Comparison of ENCODE assay signal across 28 mouse cellular contexts in the genomic region with DNA sequence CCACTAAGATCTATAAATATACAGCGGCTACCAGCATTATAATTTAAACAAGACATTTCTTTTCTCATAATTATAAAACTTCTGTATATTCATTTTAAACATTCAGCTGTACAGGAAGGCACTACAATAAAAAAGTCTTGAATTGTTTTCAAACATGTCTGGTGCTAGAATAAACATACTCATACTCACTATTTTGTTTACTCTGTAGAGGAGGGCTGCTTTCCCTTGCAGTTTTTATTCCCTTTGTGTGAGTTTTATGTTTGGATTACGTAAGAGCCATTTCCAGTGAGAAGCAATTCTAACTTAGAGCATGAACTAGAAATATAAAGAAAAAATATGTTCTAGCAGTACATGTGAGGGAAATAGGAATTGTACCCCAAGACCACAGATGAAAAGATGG. TPM values are rescaled to one million over a fixed set of nuclear protein-coding genes. Genes with fewer than 3 reads are reported as not detected.
"Had no signal": no experiment of that assay in that cellular context is flagged by ENCODE, and none has a peak within 500 bp of the region (broad histone marks: within the 10 kb centered on the region; RNA-seq: fewer than 3 reads in every experiment).

No protein-coding gene starts in this region.

- ATAC-seq: forebrain, embryonic 13.5 days; forebrain, embryonic 14.5 days; forebrain, embryonic 15.5 days; forebrain, embryonic 16.5 days; forebrain, postnatal 0 days had no signal

- H3K9ac ChIP-seq: embryonic facial prominence, embryonic 12.5 days; embryonic facial prominence, embryonic 13.5 days; embryonic facial prominence, embryonic 15.5 days; forebrain, embryonic 12.5 days; forebrain, embryonic 13.5 days; forebrain, embryonic 15.5 days; forebrain, postnatal 0 days had no signal

- H3K4me3 ChIP-seq: embryonic facial prominence, embryonic 10.5 days; embryonic facial prominence, embryonic 12.5 days; embryonic facial prominence, embryonic 13.5 days; embryonic facial prominence, embryonic 15.5 days; erythroblast, embryonic 14.5 days; forebrain, embryonic 10.5 days; forebrain, embryonic 12.5 days; forebrain, embryonic 13.5 days; forebrain, embryonic 15.5 days; gastrocnemius, adult 2 months had no signal

- H3K27me3 ChIP-seq: embryonic facial prominence, embryonic 12.5 days; embryonic facial prominence, embryonic 15.5 days; forebrain, embryonic 12.5 days; forebrain, embryonic 13.5 days; forebrain, embryonic 15.5 days had no signal

- H3K4me2 ChIP-seq: embryonic facial prominence, embryonic 12.5 days; embryonic facial prominence, embryonic 13.5 days; embryonic facial prominence, embryonic 15.5 days; forebrain, embryonic 12.5 days; forebrain, embryonic 13.5 days; forebrain, embryonic 15.5 days had no signal

- H3K9me3 ChIP-seq: embryonic facial prominence, embryonic 10.5 days; embryonic facial prominence, embryonic 12.5 days; embryonic facial prominence, embryonic 13.5 days; embryonic facial prominence, embryonic 15.5 days; forebrain, embryonic 10.5 days; forebrain, embryonic 12.5 days; forebrain, embryonic 13.5 days; forebrain, embryonic 15.5 days had no signal

- H3K27ac ChIP-seq: embryonic facial prominence, embryonic 10.5 days; embryonic facial prominence, embryonic 12.5 days; embryonic facial prominence, embryonic 13.5 days; embryonic facial prominence, embryonic 15.5 days; forebrain, embryonic 10.5 days; forebrain, embryonic 12.5 days; forebrain, embryonic 13.5 days; forebrain, embryonic 15.5 days; gastrocnemius, adult 2 months had no signal

- DNase-seq: cerebellum, adult 18-20 months; cerebellum, adult 2 months; cerebellum, adult 8-10 months; cerebellum, adult 9-10 months; cerebellum, adult 9-11 months; cerebellum, postnatal 10 days; cerebellum, postnatal 14 days; cerebellum, postnatal 25 days; cerebellum, postnatal 36 days; embryo, embryonic 11 days; forebrain, postnatal 0 days; gastrocnemius, adult 2 months; gastrocnemius, postnatal 10 days; gastrocnemius, postnatal 14 days; gastrocnemius, postnatal 25 days; gastrocnemius, postnatal 36 days; heart, adult 11 months had no signal

- H3K36me3 ChIP-seq: embryonic facial prominence, embryonic 10.5 days; embryonic facial prominence, embryonic 12.5 days; embryonic facial prominence, embryonic 13.5 days; embryonic facial prominence, embryonic 15.5 days; forebrain, embryonic 10.5 days; forebrain, embryonic 12.5 days; forebrain, embryonic 15.5 days had no signal

- H3K4me1 ChIP-seq: embryonic facial prominence, embryonic 10.5 days; embryonic facial prominence, embryonic 12.5 days; embryonic facial prominence, embryonic 13.5 days; embryonic facial prominence, embryonic 15.5 days; forebrain, embryonic 10.5 days; forebrain, embryonic 12.5 days; forebrain, embryonic 13.5 days; forebrain, embryonic 15.5 days had no signal

RNA-seq across cellular contexts. Expression of a gene that starts 45.5 kb away (rescaled TPM):
- polyA plus RNA-seq: erythroblast, embryonic 14.5 days had no signal
